Mouse (Mus musculus): ENCODE measurements around the gene Sec31b. TPM values are rescaled to one million over a fixed set of nuclear protein-coding genes. Genes with fewer than 3 reads are reported as not detected.

Gene Sec31b
- total RNA-seq, 2 experiments from 2014 or later: 0.28 to 0.30 TPM

GRCm38 (mm10) chr19:44544372-44544771, 1.3 kb downstream of the Sec31b start:
- intact Hi-C loops (cut with DNase I): no loop called here
- no peak for DNase-seq (ENCODE audit: extremely low spot score in 1 of 2, low spot score in 2 of 2)

DNA sequence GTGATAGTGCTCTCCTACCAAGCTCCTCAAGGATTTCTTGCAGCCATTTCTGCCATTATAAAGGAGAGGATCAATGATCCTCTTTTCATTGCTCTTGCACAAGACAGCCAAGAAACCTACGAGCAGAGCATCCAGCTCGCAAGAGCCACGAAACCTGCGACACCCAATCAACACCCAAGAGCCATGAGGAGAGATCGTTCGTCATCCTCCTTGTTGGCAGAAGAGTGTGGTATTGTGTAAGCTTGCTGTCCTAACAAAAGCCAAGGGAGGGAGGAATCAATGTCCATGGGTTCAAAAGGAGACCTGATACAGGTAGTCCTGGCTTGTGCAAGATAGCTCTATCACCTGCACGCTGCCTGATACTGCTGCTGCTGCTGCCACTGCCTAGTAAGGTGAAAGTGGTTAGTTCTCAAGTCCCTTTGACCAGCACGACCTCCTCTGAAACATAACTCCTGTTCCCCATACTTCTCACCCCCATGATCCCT, 2.9 kb downstream of the Sec31b start:
- DNase-seq (ENCODE audit: extremely low spot score in 1 of 2, low spot score in 2 of 2): no peak
- intact Hi-C loops (cut with DNase I): no loop called here

- intact Hi-C loops (cut with DNase I): loop anchor here (10.0 kb wide), 2 partner anchors 63 to 353 kb away; no protein-coding TSS in a partner anchor
- DNase-seq (ENCODE audit: extremely low spot score in 1 of 2, low spot score in 2 of 2): no peak
Observed at GRCm38 (mm10) chr19:44537416-44537815, 8.2 kb downstream of the Sec31b start.

DNA sequence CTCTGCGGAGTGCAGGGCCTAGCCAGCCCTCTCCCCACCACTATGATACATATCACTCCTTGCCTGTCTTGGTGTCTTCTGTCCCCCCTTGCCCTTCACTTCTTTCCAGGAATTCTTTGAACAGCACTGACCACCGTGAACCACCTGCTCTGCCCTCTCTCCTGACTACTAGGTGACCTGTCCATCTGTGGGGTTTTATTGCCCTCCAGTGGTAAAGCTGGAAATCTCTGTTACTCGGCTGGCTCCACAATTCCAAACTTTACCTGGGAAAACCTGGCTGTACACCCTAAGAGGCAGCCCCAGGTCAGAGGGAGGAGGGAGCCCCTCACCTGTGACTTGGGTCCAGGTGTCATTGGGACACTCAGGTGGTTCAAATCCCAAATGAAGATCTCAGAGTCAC, 10.3 kb downstream of the Sec31b start:
- no peak for DNase-seq (ENCODE audit: extremely low spot score in 1 of 2, low spot score in 2 of 2)
- intact Hi-C loops (cut with DNase I): loop anchor here (10.0 kb wide), 2 partner anchors 61 to 351 kb away; no protein-coding TSS in a partner anchor

GRCm38 (mm10) chr19:44530018-44530417, 15.6 kb downstream of the Sec31b start:
- DNase-seq (ENCODE audit: extremely low spot score in 1 of 2, low spot score in 2 of 2): no peak
- intact Hi-C loops (cut with DNase I): loop anchor here (10.0 kb wide), 2 partner anchors 55 to 345 kb away; no protein-coding TSS in a partner anchor

- intact Hi-C loops (cut with DNase I): no loop called here
- no peak for DNase-seq (ENCODE audit: extremely low spot score in 1 of 2, low spot score in 2 of 2)
Observed at GRCm38 (mm10) chr19:44525551-44526205, 20.0 kb downstream of the Sec31b start.

GRCm38 (mm10) chr19:44519152-44519551, 26.5 kb downstream of the Sec31b start:
- intact Hi-C loops (cut with DNase I): no loop called here
- DNase-seq (ENCODE audit: extremely low spot score in 1 of 2, low spot score in 2 of 2): peak in 1 of 2 experiments; percentile 45

DNA sequence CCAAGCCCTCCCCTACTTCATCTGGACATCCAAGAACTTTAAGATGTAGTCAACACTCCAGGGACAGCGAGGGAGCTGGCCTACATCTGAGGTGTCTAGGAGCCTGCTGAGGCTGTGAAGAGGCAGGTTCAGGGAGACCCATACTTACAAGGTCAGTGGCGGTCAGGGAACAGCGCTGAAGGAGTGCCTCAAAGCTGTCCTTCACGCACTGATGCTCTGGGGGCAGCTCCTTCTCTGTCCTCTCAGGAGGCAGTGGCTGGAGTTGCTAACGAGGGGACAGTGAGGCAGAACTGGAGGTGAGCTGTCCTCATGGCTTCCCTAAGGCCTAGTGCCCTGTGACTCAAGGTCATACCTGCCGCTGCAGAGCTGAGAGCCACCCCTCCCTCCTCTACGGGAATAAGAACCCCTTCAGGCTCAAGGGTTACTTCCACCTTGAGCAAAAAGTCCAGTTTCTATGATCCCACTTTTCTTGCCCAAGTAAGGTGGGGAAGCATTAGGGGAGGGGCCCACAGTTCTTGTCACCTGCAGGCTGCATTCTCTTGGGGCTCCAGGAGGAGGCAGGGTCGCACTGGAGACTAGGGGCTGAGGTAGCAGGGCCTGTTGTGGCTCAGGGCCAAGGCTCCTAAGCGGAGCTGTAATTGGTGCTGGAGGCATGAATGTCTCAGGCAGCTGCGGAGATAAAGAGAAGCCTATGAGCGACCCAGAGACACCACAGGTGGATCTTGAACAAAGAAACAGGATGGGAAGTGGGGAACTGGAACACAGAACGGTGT, 27.5 kb downstream of the Sec31b start:
- intact Hi-C loops (cut with DNase I): no loop called here
- DNase-seq (ENCODE audit: extremely low spot score in 1 of 2, low spot score in 2 of 2): no peak

GRCm38 (mm10) chr19:44515769-44516168, 29.9 kb downstream of the Sec31b start:
- DNase-seq (ENCODE audit: extremely low spot score in 1 of 2, low spot score in 2 of 2): no peak
- intact Hi-C loops (cut with DNase I): no loop called here

DNA sequence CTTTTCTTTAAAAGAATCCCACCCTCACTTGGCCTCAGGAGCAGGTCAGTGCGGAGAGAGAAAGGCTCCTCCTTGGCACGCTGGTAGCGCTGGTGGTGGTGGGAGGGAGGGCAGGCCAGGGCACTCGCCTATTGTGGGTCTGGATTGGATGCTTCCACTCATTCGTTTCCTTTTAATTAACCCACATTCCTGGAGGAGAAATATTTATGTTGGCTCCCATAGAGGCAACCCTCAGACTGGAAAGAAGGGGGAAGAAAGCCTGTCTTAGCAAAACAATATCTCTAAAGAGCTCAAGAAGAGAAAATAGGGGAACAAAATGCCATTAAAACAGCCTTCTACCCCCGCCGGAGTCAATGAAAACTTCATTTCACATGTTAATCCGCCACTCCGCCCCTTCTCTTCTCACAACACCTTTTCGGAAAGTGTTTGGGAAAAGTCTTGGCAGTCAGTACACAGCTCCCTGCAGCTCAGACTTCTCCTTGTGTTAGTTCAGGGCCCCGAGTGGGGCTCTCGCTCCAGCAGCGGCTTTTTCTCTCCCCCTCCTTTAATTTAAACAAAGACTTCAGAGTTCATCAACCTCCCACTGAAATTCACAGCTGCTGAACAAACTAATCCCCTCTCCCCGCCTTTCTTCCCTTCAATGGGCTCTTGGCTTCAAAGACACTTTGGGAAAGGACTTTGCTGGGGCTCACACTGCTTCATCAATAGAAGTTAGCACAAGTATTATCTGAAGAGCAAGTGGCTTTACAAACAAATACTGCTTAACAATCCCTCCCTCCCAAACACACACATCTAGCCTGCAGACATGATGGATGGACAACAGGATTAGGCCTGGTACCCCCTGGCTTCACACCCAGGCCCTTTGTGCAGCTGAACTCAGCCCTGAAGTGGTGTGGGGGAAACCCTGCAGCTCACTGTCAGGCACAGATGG, 30.9 kb downstream of the Sec31b start:
- DNase-seq (ENCODE audit: extremely low spot score in 1 of 2, low spot score in 2 of 2): no peak

GRCm38 (mm10) chr19:44513921-44514482, 31.7 kb downstream of the Sec31b start:
- intact Hi-C loops (cut with DNase I): no loop called here
- no peak for DNase-seq (ENCODE audit: extremely low spot score in 1 of 2, low spot score in 2 of 2)

More for the DNA sequence above, 30.9 kb downstream of the Sec31b start:
- intact Hi-C loops (cut with DNase I): no loop called here

DNA sequence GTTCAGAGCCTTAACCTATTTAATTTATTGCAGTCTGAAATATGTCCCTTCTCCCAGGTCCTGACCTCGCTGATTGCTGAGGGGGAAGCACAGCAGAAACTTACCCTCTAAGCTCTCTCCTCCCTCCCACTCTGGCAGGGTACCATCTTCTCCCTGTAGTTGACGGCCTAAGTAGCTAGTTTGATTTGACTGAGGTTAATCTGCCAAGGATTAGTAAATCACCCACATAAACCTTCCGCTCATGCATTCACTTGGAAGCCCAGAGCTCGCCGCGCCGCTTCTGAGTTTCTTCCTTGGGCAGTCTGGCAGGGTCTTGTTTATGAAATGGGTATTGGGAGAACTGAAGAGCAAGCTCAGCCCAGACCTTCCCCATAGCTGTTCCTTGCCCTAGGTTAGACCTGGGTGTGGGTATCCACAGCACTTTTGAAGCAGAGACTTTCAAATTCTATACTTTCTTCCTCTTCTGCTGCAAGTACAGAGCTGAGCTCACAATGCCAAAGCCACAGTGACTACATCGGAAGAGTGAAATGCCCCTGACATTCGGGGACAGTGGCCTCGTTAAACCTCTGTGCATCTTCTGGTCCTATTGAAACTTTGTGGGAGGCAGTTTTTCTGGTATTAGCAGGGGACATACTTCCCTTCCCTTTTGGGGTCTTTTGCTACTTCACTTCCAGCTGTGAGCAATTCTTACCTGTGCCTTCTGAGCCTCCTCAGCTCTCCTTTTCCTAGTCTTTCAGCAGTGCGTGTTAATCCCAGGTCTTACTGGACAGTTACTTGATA, 32.4 kb downstream of the Sec31b start:
- intact Hi-C loops (cut with DNase I): no loop called here
- no peak for DNase-seq (ENCODE audit: extremely low spot score in 1 of 2, low spot score in 2 of 2)

- intact Hi-C loops (cut with DNase I): no loop called here
- no peak for DNase-seq (ENCODE audit: extremely low spot score in 1 of 2, low spot score in 2 of 2)
Observed at GRCm38 (mm10) chr19:44512601-44513000, 33.1 kb downstream of the Sec31b start.

- intact Hi-C loops (cut with DNase I): no loop called here
- no peak for DNase-seq (ENCODE audit: extremely low spot score in 1 of 2, low spot score in 2 of 2)
Observed at GRCm38 (mm10) chr19:44511451-44512231, 34.0 kb downstream of the Sec31b start.

- intact Hi-C loops (cut with DNase I): no loop called here
- DNase-seq (ENCODE audit: extremely low spot score in 1 of 2, low spot score in 2 of 2): no peak
Observed at GRCm38 (mm10) chr19:44510534-44511175, 35.0 kb downstream of the Sec31b start.

DNA sequence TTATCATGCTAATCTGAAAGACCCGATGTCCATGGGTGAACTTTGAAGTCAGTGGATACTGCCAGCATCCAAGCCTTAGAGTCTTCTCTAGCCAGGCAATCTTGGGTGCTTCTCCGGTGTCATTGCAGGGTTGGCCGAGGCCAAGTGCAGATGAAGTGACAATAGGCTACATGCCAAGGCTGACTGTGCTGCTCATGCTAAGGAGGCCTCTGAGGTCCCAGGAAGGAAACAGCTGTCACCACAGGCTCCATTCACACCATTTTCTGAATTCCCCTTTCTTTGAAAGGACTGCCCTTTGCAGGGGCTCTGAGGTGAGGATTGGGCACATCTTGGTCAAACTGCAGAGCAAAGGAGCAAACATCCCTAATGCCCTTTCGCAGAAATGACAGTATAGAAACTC, 42.9 kb downstream of the Sec31b start:
- DNase-seq (ENCODE audit: extremely low spot score in 1 of 2, low spot score in 2 of 2): no peak
- intact Hi-C loops (cut with DNase I): no loop called here

- intact Hi-C loops (cut with DNase I): no loop called here
- DNase-seq (ENCODE audit: extremely low spot score in 1 of 2, low spot score in 2 of 2): no peak
Observed at GRCm38 (mm10) chr19:44501925-44502324, 43.7 kb downstream of the Sec31b start.
